Mouse (Mus musculus) small intestine, adult 2 months (tissue): ENCODE data around the gene Efnb3. TPM values are rescaled to one million over a fixed set of nuclear protein-coding genes. Genes with fewer than 3 reads are reported as not detected.

ENCODE experiments used
- H3K27ac ChIP-seq: fragments of 200-500 bp; 2 replicates; pipeline ENCODE4 v1.5.1; 2012; ENCODE audit warnings: low read depth, low read length, control low read depth, inconsistent platforms; ENCODE audit not compliant: insufficient read depth
- H3K27me3 ChIP-seq: fragments of 200-500 bp; 2 replicates; pipeline ENCODE4 v1.6.1; 2012; ENCODE audit warnings: mild to moderate bottlenecking, moderate library complexity, low read length, inconsistent platforms; ENCODE audit not compliant: control insufficient read depth, insufficient read depth
- H3K36me3 ChIP-seq: fragments of 200-500 bp; 2 replicates; pipeline ENCODE4 v1.6.1; 2012; ENCODE audit warnings: mild to moderate bottlenecking, low read length, control low read depth, inconsistent platforms; ENCODE audit not compliant: control insufficient read depth, insufficient read depth
- H3K4me1 ChIP-seq: fragments of 200-500 bp; 2 replicates; pipeline ENCODE4 v1.6.1; 2012; ENCODE audit warnings: low read length, inconsistent platforms, mixed read lengths; ENCODE audit not compliant: control insufficient read depth, insufficient read depth, insufficient read length
- H3K4me3 ChIP-seq: fragments of 200-500 bp; 2 replicates; pipeline ENCODE4 v1.5.1; 2012; ENCODE audit warnings: low read depth, mild to moderate bottlenecking, control low read depth, inconsistent platforms, low read length, moderate library complexity
- CTCF ChIP-seq: fragments of 200-500 bp; IDR thresholded peaks from 2 replicates; pipeline ENCODE4 v1.5.1; 2012; ENCODE audit warnings: low read depth, mild to moderate bottlenecking, control low read depth, inconsistent platforms, low read length, moderate library complexity, mixed read lengths; ENCODE audit not compliant: insufficient replicate concordance, insufficient read length; ENCODE audit errors: extremely low read depth
- POLR2A ChIP-seq: fragments of 200-500 bp; IDR thresholded peaks from 2 replicates; pipeline ENCODE4 v1.6.1; 2012; ENCODE audit warnings: low read depth, mild to moderate bottlenecking, control low read depth, inconsistent platforms, low read length, moderate library complexity
- WGBS: fragments of 180-500 bp; shearing (Covaris S2); methylation state at CpG from one replicate; pipeline ENCODE4 v1.1.7; 2018; 5-methylcytosine and 5-hydroxymethylcytosine counted together
- polyA plus RNA-seq: library from polyadenylated mRNA; depleted of rRNA; stranded (reverse); fragments of >200 nt; gene quantifications from 2 replicates; pipeline ENCODE4 v1.2.3, GENCODE M21; 2012

The Efnb3 gene
- polyA plus RNA-seq, 1 experiment = 1.5 TPM

DNA sequence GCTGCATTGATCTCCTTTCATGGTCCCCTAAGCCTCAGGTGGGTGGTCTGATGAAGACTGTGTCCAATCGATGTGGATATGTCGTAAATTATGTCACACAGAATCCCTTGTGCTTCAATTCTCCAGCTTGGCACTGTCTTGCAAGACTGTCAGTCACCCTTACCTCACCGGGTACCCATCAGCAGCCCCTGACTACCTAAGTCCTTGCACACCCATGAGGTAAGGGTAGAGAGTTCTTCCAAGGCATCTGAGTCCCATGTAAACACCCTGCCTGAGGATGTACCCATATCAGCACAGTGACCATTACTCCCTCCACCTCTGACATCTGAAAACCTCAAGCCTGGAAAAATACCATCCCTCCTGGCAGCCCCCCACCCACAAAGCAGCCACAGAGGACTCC lies 44.3 kb upstream of the Efnb3 start:
- no peaks in the 10 kb centered on the region for H3K36me3 ChIP-seq
- peaks cover 11% of the 10 kb centered on the region for H3K4me1 ChIP-seq
- WGBS = 63% methylated on average over 3 of the region's 3 CpGs
- peaks cover 12% of the 10 kb centered on the region for H3K27me3 ChIP-seq
- TF ChIP-seq POLR2A = no peak
- TF ChIP-seq CTCF = no peak
- no peak overlapping the region for H3K4me3 ChIP-seq
- H3K27ac ChIP-seq = no peak overlapping the region

DNA sequence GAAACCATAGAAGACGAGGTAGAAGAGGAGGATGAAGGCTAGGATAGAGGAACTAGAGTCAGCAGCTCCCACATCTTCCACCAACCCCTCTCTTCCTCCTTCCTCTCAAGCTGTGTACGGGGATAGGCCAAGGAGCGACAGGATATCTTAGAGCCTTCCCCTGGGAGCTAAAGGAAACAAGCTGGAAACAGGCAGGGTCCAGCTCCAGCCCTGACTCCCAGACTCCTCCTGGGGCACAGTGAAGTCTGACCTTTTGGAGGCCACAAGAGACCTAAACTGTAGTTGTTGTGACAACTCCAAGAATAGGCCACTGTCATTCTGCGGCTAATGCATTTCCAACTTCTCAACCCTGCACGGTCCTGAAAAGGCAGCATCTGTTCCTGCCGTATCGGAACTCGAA lies 43.5 kb upstream of the Efnb3 start:
- peaks cover 12% of the 10 kb centered on the region for H3K27me3 ChIP-seq
- no peak overlapping the region for H3K27ac ChIP-seq
- H3K36me3 ChIP-seq = no peaks in the 10 kb centered on the region
- H3K4me1 ChIP-seq = peaks cover 11% of the 10 kb centered on the region
- no peak overlapping the region for H3K4me3 ChIP-seq
- no peak for TF ChIP-seq POLR2A
- TF ChIP-seq CTCF = no peak
- 85% methylated on average over 8 of the region's 8 CpGs for WGBS

DNA sequence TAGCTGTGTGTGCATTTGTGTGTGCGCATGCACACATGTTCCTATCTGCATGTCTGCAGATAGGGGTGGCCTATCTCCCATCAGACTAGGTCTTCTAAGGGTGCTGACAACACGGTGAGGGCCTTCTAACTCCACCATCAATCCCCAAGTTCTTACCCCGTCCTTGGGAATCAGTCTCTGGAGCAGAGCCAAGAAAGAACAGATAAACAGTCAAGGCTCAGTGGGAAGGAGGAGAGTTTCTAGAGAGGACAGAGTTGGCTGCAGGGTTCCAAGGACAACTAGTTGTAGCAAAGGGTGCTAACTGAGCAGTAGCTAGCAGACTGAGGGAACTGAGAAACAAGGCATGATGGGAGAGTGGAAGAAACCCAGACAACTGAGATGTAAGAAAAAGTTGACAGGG lies 41.8 kb upstream of the Efnb3 start:
- Histone ChIP-seq H3K4me3 (no peak overlapping the region), H3K36me3 (no peaks in the 10 kb centered on the region), H3K27me3 (peaks cover 12% of the 10 kb centered on the region), H3K4me1 (peaks cover 11% of the 10 kb centered on the region), H3K27ac (no peak overlapping the region)
- TF ChIP-seq POLR2A = no peak
- no peak for TF ChIP-seq CTCF
- WGBS = 42% methylated on average over 3 of the region's 3 CpGs

DNA sequence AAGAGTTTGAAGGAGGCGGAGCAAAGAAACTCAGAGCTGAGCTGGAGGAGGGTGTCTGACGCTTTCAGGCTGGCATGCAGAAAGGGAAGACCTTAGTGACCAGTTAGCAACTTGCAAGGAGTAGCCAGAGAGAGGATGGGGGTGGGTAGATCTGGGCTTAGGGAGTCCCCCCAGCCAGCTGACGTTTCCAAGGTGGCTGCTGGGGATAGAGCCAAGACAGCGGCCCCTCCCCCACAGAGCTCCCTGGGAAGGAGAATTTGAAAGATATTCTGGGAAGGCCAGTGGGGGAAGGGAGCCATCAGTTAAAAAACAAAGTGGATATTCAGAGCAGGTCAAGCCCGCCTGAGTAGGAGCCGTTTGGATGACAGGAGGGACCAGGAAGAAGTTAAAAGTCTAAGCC lies 40.1 kb upstream of the Efnb3 start:
- Histone ChIP-seq H3K4me1 (peaks cover 2% of the 10 kb centered on the region; the same call in 1 of the 2 replicates), H3K36me3 (no peaks in the 10 kb centered on the region), H3K27ac (no peak overlapping the region), H3K4me3 (no peak overlapping the region), H3K27me3 (peaks cover 8% of the 10 kb centered on the region)
- TF ChIP-seq POLR2A (no peak), CTCF (no peak)
- 34% methylated on average over 6 of the region's 6 CpGs for WGBS

DNA sequence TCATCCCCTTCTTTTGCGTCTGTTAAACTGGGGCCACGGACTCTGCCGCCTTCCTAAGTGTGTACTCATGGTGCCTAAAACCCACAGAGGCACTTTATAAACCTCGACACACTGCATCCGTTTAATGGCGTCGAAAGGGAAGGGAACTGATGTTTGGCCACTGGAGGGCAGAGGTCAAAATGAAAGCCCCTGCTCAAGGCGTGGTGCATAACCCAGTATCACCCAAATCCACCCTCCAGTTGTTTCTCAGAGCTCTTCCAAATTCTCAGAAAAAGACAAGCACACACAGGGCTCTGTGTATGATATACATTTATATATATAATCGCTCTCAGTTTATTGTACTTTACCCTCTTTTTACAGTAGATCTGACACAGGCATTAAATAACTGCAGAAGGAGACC lies 39.4 kb upstream of the Efnb3 start:
- no peaks in the 10 kb centered on the region for H3K36me3 ChIP-seq
- no peak overlapping the region for H3K4me3 ChIP-seq
- H3K27ac ChIP-seq = no peak overlapping the region
- peaks cover 1% of the 10 kb centered on the region; the same call in 1 of the 2 replicates for H3K27me3 ChIP-seq
- WGBS = 14% methylated on average over 9 of the region's 9 CpGs
- no peaks in the 10 kb centered on the region for H3K4me1 ChIP-seq
- TF ChIP-seq CTCF (no peak), POLR2A (no peak)

DNA sequence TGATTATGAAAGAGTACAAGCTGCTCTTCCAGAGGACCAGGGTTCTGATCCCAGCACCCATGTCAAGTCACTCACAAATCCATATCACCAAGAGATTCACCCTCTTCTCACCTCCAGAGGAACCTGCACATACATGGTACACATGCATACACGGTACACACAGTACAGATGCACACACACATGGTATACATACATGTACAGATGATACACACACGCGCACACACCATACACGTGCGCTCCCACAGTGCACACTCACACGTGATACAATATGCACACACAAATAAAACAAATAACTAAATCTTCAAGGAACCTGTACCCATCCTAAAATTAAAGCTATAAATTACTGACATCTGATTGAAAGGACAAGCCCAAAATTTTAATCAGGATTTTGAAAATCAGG lies 34.8 kb upstream of the Efnb3 start:
- WGBS = 96% methylated on average over 6 of the region's 6 CpGs
- Histone ChIP-seq H3K27me3 (no peaks in the 10 kb centered on the region), H3K36me3 (peaks cover 16% of the 10 kb centered on the region), H3K4me1 (no peaks in the 10 kb centered on the region), H3K4me3 (no peak overlapping the region), H3K27ac (no peak overlapping the region)
- TF ChIP-seq CTCF = no peak
- TF ChIP-seq POLR2A = no peak

- H3K4me1 ChIP-seq = no peaks in the 10 kb centered on the region
- no peaks in the 10 kb centered on the region for H3K27me3 ChIP-seq
- WGBS = 72% methylated on average over 4 of the region's 4 CpGs
- no peak overlapping the region for H3K4me3 ChIP-seq
- H3K36me3 ChIP-seq = peaks cover 36% of the 10 kb centered on the region
- TF ChIP-seq POLR2A (no peak), CTCF (no peak)
- H3K27ac ChIP-seq = no peak overlapping the region
Observed at GRCm38 (mm10) chr11:69592799-69593198, 32.8 kb upstream of the Efnb3 start.
